Mouse (Mus musculus): ENCODE results near the gene Ice1. TPM values are rescaled to one million over a fixed set of nuclear protein-coding genes. Genes with fewer than 3 reads are reported as not detected.

The Ice1 gene
- polyA plus RNA-seq, 1 experiment from 2014 or later, result 28.4 TPM

- no peaks in the 10 kb centered on the region for H3K36me3 ChIP-seq (ENCODE audit: control insufficient read depth, insufficient read depth, low read length)
- DNase-seq (ENCODE audit: low spot score) (no peak), ATAC-seq (ENCODE audit: low FRiP score) (no peak)
- H3K27me3 ChIP-seq (ENCODE audit: control insufficient read depth, insufficient read depth, low read length), result no peaks in the 10 kb centered on the region
- H3K9me3 ChIP-seq (ENCODE audit: control insufficient read depth, low read length), result no peaks in the 10 kb centered on the region
- H3K9ac ChIP-seq (ENCODE audit: low read depth, low read length), result no peak overlapping the region
- H3K4me3 ChIP-seq (ENCODE audit: low read depth, low read length), result no peak overlapping the region
- H3K27ac ChIP-seq (ENCODE audit: low read depth, low read length), result no peak overlapping the region
- H3K4me2 ChIP-seq (replicated peaks; ENCODE audit: low read depth, low read length), result no peak overlapping the region
- WGBS, result 94% methylated on average over 1 of the region's 1 CpGs
- no peaks in the 10 kb centered on the region for H3K4me1 ChIP-seq (replicated peaks; ENCODE audit: control insufficient read depth, insufficient read depth, low read length)
Observed at GRCm38 (mm10) chr13:70625665-70626064, 11.8 kb downstream of the Ice1 start.

DNA sequence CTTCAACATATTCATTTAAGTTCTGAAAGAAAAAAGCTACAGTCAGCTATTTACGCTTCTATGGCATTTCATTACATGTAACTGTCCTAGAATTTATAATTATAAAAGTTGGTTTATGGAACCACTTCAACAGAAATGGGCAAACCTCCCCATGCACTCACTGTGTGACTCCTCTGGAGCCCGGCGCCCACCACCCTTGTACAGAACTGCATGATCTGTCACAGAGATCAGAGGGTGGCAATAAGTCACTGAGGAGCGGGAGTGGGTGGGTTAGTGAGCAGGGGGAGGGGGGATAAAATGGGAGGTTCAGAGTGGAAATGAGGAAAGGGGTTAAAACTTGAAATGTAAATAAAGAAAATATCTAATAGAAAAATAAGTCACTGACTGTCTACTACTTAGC, 13.0 kb downstream of the Ice1 start:
- no peak overlapping the region for H3K27ac ChIP-seq (ENCODE audit: low read depth, low read length)
- H3K4me2 ChIP-seq (replicated peaks; ENCODE audit: low read depth, low read length), result no peak overlapping the region
- no peaks in the 10 kb centered on the region for H3K36me3 ChIP-seq (ENCODE audit: control insufficient read depth, insufficient read depth, low read length)
- H3K9ac ChIP-seq (ENCODE audit: low read depth, low read length), result no peak overlapping the region
- no peaks in the 10 kb centered on the region for H3K4me1 ChIP-seq (replicated peaks; ENCODE audit: control insufficient read depth, insufficient read depth, low read length)
- no peak overlapping the region for H3K4me3 ChIP-seq (ENCODE audit: low read depth, low read length)
- ATAC-seq (ENCODE audit: low FRiP score) (no peak), DNase-seq (ENCODE audit: low spot score) (no peak)
- H3K27me3 ChIP-seq (ENCODE audit: control insufficient read depth, insufficient read depth, low read length), result no peaks in the 10 kb centered on the region
- H3K9me3 ChIP-seq (ENCODE audit: control insufficient read depth, low read length), result no peaks in the 10 kb centered on the region
- WGBS, result 94% methylated on average over 4 of the region's 4 CpGs

GRCm38 (mm10) chr13:70622461-70623057, 14.9 kb downstream of the Ice1 start:
- Histone ChIP-seq H3K9me3 (ENCODE audit: control insufficient read depth, low read length) (no peaks in the 10 kb centered on the region), H3K9ac (ENCODE audit: low read depth, low read length) (no peak overlapping the region), H3K27ac (ENCODE audit: low read depth, low read length) (no peak overlapping the region), H3K4me2 (replicated peaks; ENCODE audit: low read depth, low read length) (no peak overlapping the region), H3K36me3 (ENCODE audit: control insufficient read depth, insufficient read depth, low read length) (peaks cover 2% of the 10 kb centered on the region; the same call in 1 of the 2 replicates), H3K4me1 (replicated peaks; ENCODE audit: control insufficient read depth, insufficient read depth, low read length) (no peaks in the 10 kb centered on the region), H3K27me3 (ENCODE audit: control insufficient read depth, insufficient read depth, low read length) (no peaks in the 10 kb centered on the region), H3K4me3 (ENCODE audit: low read depth, low read length) (no peak overlapping the region)
- DNase-seq (ENCODE audit: low spot score), result no peak
- no peak for ATAC-seq (ENCODE audit: low FRiP score)
- WGBS, result 94% methylated on average over 4 of the region's 4 CpGs

GRCm38 (mm10) chr13:70621509-70621908, 15.9 kb downstream of the Ice1 start:
- Histone ChIP-seq H3K9ac (ENCODE audit: low read depth, low read length) (no peak overlapping the region), H3K36me3 (ENCODE audit: control insufficient read depth, insufficient read depth, low read length) (peaks cover 2% of the 10 kb centered on the region), H3K9me3 (ENCODE audit: control insufficient read depth, low read length) (no peaks in the 10 kb centered on the region), H3K4me1 (replicated peaks; ENCODE audit: control insufficient read depth, insufficient read depth, low read length) (no peaks in the 10 kb centered on the region), H3K4me3 (ENCODE audit: low read depth, low read length) (no peak overlapping the region), H3K27ac (ENCODE audit: low read depth, low read length) (no peak overlapping the region), H3K27me3 (ENCODE audit: control insufficient read depth, insufficient read depth, low read length) (no peaks in the 10 kb centered on the region), H3K4me2 (replicated peaks; ENCODE audit: low read depth, low read length) (no peak overlapping the region)
- no peak for ATAC-seq (ENCODE audit: low FRiP score)
- 95% methylated on average over 9 of the region's 9 CpGs for WGBS
- DNase-seq (ENCODE audit: low spot score), result no peak

DNA sequence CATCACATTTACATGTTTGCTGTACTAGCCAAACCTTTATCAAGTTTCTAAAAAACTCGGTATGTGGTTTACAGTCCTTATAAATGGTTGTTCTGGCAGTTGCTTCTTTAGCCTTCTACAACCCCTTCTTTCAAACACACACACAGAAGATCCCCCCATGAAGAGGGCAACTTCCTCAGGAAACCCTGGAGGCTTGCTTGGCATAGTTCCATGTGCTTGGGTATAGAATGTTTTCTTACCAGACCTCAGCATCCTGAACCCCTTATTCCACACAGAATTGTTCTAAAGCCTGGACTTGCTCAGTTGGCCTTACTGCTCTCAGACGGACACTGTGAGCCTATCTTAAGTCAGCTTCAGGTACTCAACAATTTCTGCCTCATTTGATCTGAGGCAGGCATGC, 24.6 kb downstream of the Ice1 start:
- Histone ChIP-seq H3K9me3 (ENCODE audit: control insufficient read depth, low read length) (no peaks in the 10 kb centered on the region), H3K36me3 (ENCODE audit: control insufficient read depth, insufficient read depth, low read length) (peaks cover 3% of the 10 kb centered on the region; the same call in 1 of the 2 replicates), H3K9ac (ENCODE audit: low read depth, low read length) (no peak overlapping the region), H3K4me1 (replicated peaks; ENCODE audit: control insufficient read depth, insufficient read depth, low read length) (no peaks in the 10 kb centered on the region), H3K4me2 (replicated peaks; ENCODE audit: low read depth, low read length) (no peak overlapping the region), H3K4me3 (ENCODE audit: low read depth, low read length) (no peak overlapping the region), H3K27ac (ENCODE audit: low read depth, low read length) (no peak overlapping the region), H3K27me3 (ENCODE audit: control insufficient read depth, insufficient read depth, low read length) (no peaks in the 10 kb centered on the region)
- no peak for ATAC-seq (ENCODE audit: low FRiP score)
- whole genome bisulfite sequencing, result 86% methylated on average over 2 of the region's 2 CpGs
- no peak for DNase-seq (ENCODE audit: low spot score)

DNA sequence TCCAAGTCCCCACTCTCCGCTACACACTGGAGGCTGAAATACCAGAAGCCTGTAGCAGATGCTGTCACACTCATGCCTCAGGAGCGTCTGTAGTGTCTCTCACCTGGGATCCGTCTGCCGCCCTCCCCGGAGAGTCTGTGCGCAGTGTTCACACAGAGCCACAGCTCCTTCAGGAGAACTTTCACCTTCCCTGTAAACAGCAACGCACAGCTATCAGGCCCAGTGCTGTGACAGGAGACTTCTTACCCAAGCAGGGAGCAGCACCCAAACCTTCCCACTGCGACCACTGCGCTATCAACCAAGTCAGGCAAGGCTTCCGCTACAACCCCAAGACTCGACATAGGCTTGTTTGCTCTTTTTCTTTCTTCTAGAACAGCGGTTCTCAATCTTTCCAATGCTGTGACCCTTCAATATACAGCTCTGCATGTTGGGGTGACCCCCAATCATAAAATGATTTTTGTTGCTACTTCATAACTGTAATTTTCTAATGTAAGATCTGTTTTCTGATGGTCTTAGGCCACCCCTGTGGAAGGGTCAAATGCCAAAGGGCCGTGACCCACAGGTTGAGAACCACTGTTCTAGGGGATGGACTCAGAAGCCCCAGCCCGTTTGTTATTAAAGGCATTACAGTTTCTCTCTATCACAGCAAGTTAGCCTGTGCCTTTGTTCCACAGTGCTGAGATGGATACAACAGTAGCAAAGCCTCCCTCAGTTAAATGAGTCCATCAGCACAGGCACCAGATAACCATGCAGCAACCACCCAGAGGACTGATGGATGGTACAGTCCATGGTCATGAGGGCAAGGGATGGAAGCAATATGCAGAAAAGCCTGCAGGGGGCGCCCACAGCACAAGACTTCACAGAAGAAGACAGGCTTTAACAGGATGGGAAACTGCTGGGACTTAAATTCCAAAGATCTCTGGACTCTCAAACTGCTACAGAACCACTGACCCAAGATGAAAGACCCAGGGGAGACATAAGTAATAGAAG, 26.7 kb downstream of the Ice1 start:
- WGBS, result 89% methylated on average over 15 of the region's 15 CpGs
- Histone ChIP-seq H3K4me2 (replicated peaks; ENCODE audit: low read depth, low read length) (no peak overlapping the region), H3K36me3 (ENCODE audit: control insufficient read depth, insufficient read depth, low read length) (0 out of 2 replicates have a peak, but pooled peaks cover 2% of the 10 kb centered on the region), H3K9ac (ENCODE audit: low read depth, low read length) (no peak overlapping the region), H3K9me3 (ENCODE audit: control insufficient read depth, low read length) (no peaks in the 10 kb centered on the region), H3K27ac (ENCODE audit: low read depth, low read length) (no peak overlapping the region), H3K27me3 (ENCODE audit: control insufficient read depth, insufficient read depth, low read length) (no peaks in the 10 kb centered on the region), H3K4me3 (ENCODE audit: low read depth, low read length) (no peak overlapping the region), H3K4me1 (replicated peaks; ENCODE audit: control insufficient read depth, insufficient read depth, low read length) (no peaks in the 10 kb centered on the region)
- DNase-seq (ENCODE audit: low spot score), result peak; percentile 86
- peak; percentile 51 for ATAC-seq (ENCODE audit: low FRiP score)

- Histone ChIP-seq H3K4me1 (replicated peaks; ENCODE audit: control insufficient read depth, insufficient read depth, low read length) (no peaks in the 10 kb centered on the region), H3K4me2 (replicated peaks; ENCODE audit: low read depth, low read length) (no peak overlapping the region), H3K9me3 (ENCODE audit: control insufficient read depth, low read length) (no peaks in the 10 kb centered on the region), H3K27ac (ENCODE audit: low read depth, low read length) (no peak overlapping the region), H3K27me3 (ENCODE audit: control insufficient read depth, insufficient read depth, low read length) (no peaks in the 10 kb centered on the region), H3K36me3 (ENCODE audit: control insufficient read depth, insufficient read depth, low read length) (0 out of 2 replicates have a peak, but pooled peaks cover 2% of the 10 kb centered on the region), H3K4me3 (ENCODE audit: low read depth, low read length) (no peak overlapping the region), H3K9ac (ENCODE audit: low read depth, low read length) (no peak overlapping the region)
- no peak for DNase-seq (ENCODE audit: low spot score)
- WGBS, result 90% methylated on average over 3 of the region's 3 CpGs
- ATAC-seq (ENCODE audit: low FRiP score), result no peak
Observed at GRCm38 (mm10) chr13:70609632-70610031, 27.8 kb downstream of the Ice1 start.

- Histone ChIP-seq H3K4me2 (replicated peaks; ENCODE audit: low read depth, low read length) (no peak overlapping the region), H3K36me3 (ENCODE audit: control insufficient read depth, insufficient read depth, low read length) (peaks cover 11% of the 10 kb centered on the region; the same call in 1 of the 2 replicates), H3K9ac (ENCODE audit: low read depth, low read length) (no peak overlapping the region), H3K27me3 (ENCODE audit: control insufficient read depth, insufficient read depth, low read length) (no peaks in the 10 kb centered on the region), H3K27ac (ENCODE audit: low read depth, low read length) (no peak overlapping the region), H3K4me3 (ENCODE audit: low read depth, low read length) (no peak overlapping the region), H3K4me1 (replicated peaks; ENCODE audit: control insufficient read depth, insufficient read depth, low read length) (no peaks in the 10 kb centered on the region), H3K9me3 (ENCODE audit: control insufficient read depth, low read length) (no peaks in the 10 kb centered on the region)
- 100% methylated on average over 5 of the region's 5 CpGs for WGBS
- ATAC-seq (ENCODE audit: low FRiP score), result no peak
- DNase-seq (ENCODE audit: low spot score), result no peak
Observed at GRCm38 (mm10) chr13:70605366-70605765, 32.1 kb downstream of the Ice1 start.

Measured in hindbrain, embryonic 11.5 days (tissue).